ENCODE assay signal across 10 mouse cellular contexts in genomic region chr11:96885901-96886340, GRCm38 (mm10). TPM values are rescaled to one million over a fixed set of nuclear protein-coding genes. Genes with fewer than 3 reads are reported as not detected.
DNase-seq lines count a peak whose midpoint lies in the region; ATAC-seq and TF ChIP-seq lines count a peak whose summit lies in the region.
"Had no signal": no experiment of that assay in that cellular context is flagged by ENCODE, and none has a peak within 500 bp of the region (broad histone marks: within the 10 kb centered on the region; RNA-seq: fewer than 3 reads in every experiment).

No protein-coding gene starts in this region.

- peak; percentile 97 for DNase-seq in brain, embryonic 14.5 days (ENCODE audit: low read depth)
- DNase-seq in embryonic facial prominence, embryonic 11.5 days (ENCODE audit: low spot score), result no peak
- no peak for DNase-seq in adrenal gland, postnatal 25 days
- no peak for DNase-seq in cerebellum, adult 9-11 months
- DNase-seq in right cerebral cortex, postnatal 10 days (ENCODE audit: low spot score in 2 of 2), result no peak
- DNase-seq: heart, postnatal 4 days had no signal

- H3K27ac ChIP-seq in embryonic facial prominence, embryonic 11.5 days (replicated peaks; ENCODE audit: low read depth, low read length), result 0 out of 2 replicates have a peak overlapping the region, but pooled peaks have one; percentile 0
- peak overlapping the region; percentile 93 for H3K27ac ChIP-seq in hindbrain, embryonic 12.5 days
- H3K27ac ChIP-seq in midbrain, embryonic 15.5 days, result peak overlapping the region; percentile 79

- no peaks in the 10 kb centered on the region for H3K9me3 ChIP-seq in embryonic facial prominence, embryonic 11.5 days (replicated peaks; ENCODE audit: control insufficient read depth, low read length)
- H3K9me3 ChIP-seq in hindbrain, embryonic 12.5 days (replicated peaks), result no peaks in the 10 kb centered on the region
- H3K9me3 ChIP-seq in midbrain, embryonic 15.5 days, result no peaks in the 10 kb centered on the region

- H3K36me3 ChIP-seq in embryonic facial prominence, embryonic 11.5 days (replicated peaks; ENCODE audit: control insufficient read depth, insufficient read depth, low read depth, low read length), result no peaks in the 10 kb centered on the region
- H3K36me3 ChIP-seq in hindbrain, embryonic 12.5 days, result no peaks in the 10 kb centered on the region
- no peaks in the 10 kb centered on the region for H3K36me3 ChIP-seq in midbrain, embryonic 15.5 days (replicated peaks)

- H3K27me3 ChIP-seq in embryonic facial prominence, embryonic 11.5 days (ENCODE audit: control insufficient read depth, insufficient read depth, low read length), result no peaks in the 10 kb centered on the region
- H3K27me3 ChIP-seq in hindbrain, embryonic 12.5 days, result no peaks in the 10 kb centered on the region
- H3K27me3 ChIP-seq in midbrain, embryonic 15.5 days (replicated peaks), result no peaks in the 10 kb centered on the region

- no peak for TF ChIP-seq POLR2A in brain, embryonic 14.5 days (IDR thresholded peaks at IDR 0.05; ENCODE audit: borderline replicate concordance, extremely low read depth, insufficient read depth, insufficient read length, poor library complexity, severe bottlenecking)

- no peak for TF ChIP-seq CTCF in brain, embryonic 14.5 days (IDR thresholded peaks at IDR 0.05; ENCODE audit: borderline replicate concordance, extremely low read depth, insufficient read depth, insufficient read length)

- no peak overlapping the region; the same call in 1 of the 2 replicates for H3K9ac ChIP-seq in embryonic facial prominence, embryonic 11.5 days (replicated peaks; ENCODE audit: low read length)
- peak overlapping the region; percentile 46 for H3K9ac ChIP-seq in hindbrain, embryonic 12.5 days
- 0 out of 2 replicates have a peak overlapping the region, but pooled peaks have one; percentile 8 for H3K9ac ChIP-seq in midbrain, embryonic 15.5 days

- no peak overlapping the region for H3K4me3 ChIP-seq in embryonic facial prominence, embryonic 11.5 days (ENCODE audit: low read depth, low read length)
- H3K4me3 ChIP-seq in hindbrain, embryonic 12.5 days, result no peak overlapping the region
- H3K4me3 ChIP-seq in midbrain, embryonic 15.5 days, result no peak overlapping the region
- H3K4me3 ChIP-seq: myocyte had no signal

- WGBS in embryonic facial prominence, embryonic 11.5 days, result 8% methylated on average over 5 of the region's 5 CpGs
- 38% methylated on average over 5 of the region's 5 CpGs for WGBS in hindbrain, embryonic 12.5 days
- WGBS in midbrain, embryonic 15.5 days, result 10% methylated on average over 5 of the region's 5 CpGs

- H3K4me2 ChIP-seq in embryonic facial prominence, embryonic 11.5 days (ENCODE audit: low read depth, low read length), result no peak overlapping the region
- no peak overlapping the region for H3K4me2 ChIP-seq in hindbrain, embryonic 12.5 days (replicated peaks)
- H3K4me2 ChIP-seq in midbrain, embryonic 15.5 days, result peak overlapping the region; percentile 17; the same call in 1 of the 2 replicates
- H3K4me2 ChIP-seq: liver, embryonic 11.5 days had no signal

- peaks cover 5% of the 10 kb centered on the region; the same call in 1 of the 2 replicates for H3K4me1 ChIP-seq in embryonic facial prominence, embryonic 11.5 days (ENCODE audit: control insufficient read depth, insufficient read depth, low read length)
- H3K4me1 ChIP-seq in hindbrain, embryonic 12.5 days, result peaks cover 36% of the 10 kb centered on the region
- peaks cover 19% of the 10 kb centered on the region for H3K4me1 ChIP-seq in midbrain, embryonic 15.5 days

- ATAC-seq in embryonic facial prominence, embryonic 11.5 days (replicated peaks; ENCODE audit: insufficient number of reproducible peaks, low FRiP score, low TSS enrichment, low read depth), result peak; percentile 68
- peak; percentile 91 for ATAC-seq in hindbrain, embryonic 12.5 days (ENCODE audit: low FRiP score)
- ATAC-seq in midbrain, embryonic 15.5 days (replicated peaks), result 0 out of 2 replicates have a peak, but pooled peaks have one; percentile 54

RNA-seq across cellular contexts. Expression of gene Cdk5rap3, which starts 30.4 kb away (rescaled TPM):
- 71.6 and 83.7 TPM in 2 replicates for polyA plus RNA-seq in brain, embryonic 14.5 days (2012; rRNA removed)
- 76.0 and 76.2 TPM in 2 replicates for polyA plus RNA-seq in embryonic facial prominence, embryonic 11.5 days (2014; fragmentation: Nextera tagmentation; extraction: Ambion mirVana)
- 98.8 and 98.9 TPM in 2 replicates for polyA plus RNA-seq in hindbrain, embryonic 12.5 days (2016; fragmentation: Nextera tagmentation; extraction: Ambion mirVana)
- polyA plus RNA-seq in midbrain, embryonic 15.5 days (2015; fragmentation: Nextera tagmentation; extraction: Ambion mirVana), result 88.2 and 91.7 TPM in 2 replicates
- 50.1 and 62.8 TPM in 2 replicates for total RNA-seq in adrenal gland, postnatal 25 days (2021)

RNA-seq across cellular contexts. Expression of gene Copz2, which starts 36.3 kb away (rescaled TPM):
- 9.3 and 15.8 TPM in 2 replicates for polyA plus RNA-seq in brain, embryonic 14.5 days (2012; rRNA removed)
- 61.1 and 61.2 TPM in 2 replicates for polyA plus RNA-seq in embryonic facial prominence, embryonic 11.5 days (2014; fragmentation: Nextera tagmentation; extraction: Ambion mirVana)
- polyA plus RNA-seq in hindbrain, embryonic 12.5 days (2016; fragmentation: Nextera tagmentation; extraction: Ambion mirVana), result 56.5 and 60.7 TPM in 2 replicates
- polyA plus RNA-seq in midbrain, embryonic 15.5 days (2015; fragmentation: Nextera tagmentation; extraction: Ambion mirVana), result 19.9 and 20.5 TPM in 2 replicates
- total RNA-seq in adrenal gland, postnatal 25 days (2021), result 58.0 and 59.0 TPM in 2 replicates

RNA-seq across cellular contexts. Expression of gene Prr15l, which starts 42.0 kb away (rescaled TPM):
- 0.09 and 0.16 TPM in 2 replicates for polyA plus RNA-seq in brain, embryonic 14.5 days (2012; rRNA removed)
- 1.7 and 2.8 TPM in 2 replicates for polyA plus RNA-seq in embryonic facial prominence, embryonic 11.5 days (2014; fragmentation: Nextera tagmentation; extraction: Ambion mirVana)
- 0.53 and 1.5 TPM in 2 replicates for polyA plus RNA-seq in hindbrain, embryonic 12.5 days (2016; fragmentation: Nextera tagmentation; extraction: Ambion mirVana)
- polyA plus RNA-seq in midbrain, embryonic 15.5 days (2015; fragmentation: Nextera tagmentation; extraction: Ambion mirVana), result 0.17 and 0.30 TPM in 2 replicates
- total RNA-seq in adrenal gland, postnatal 25 days (2021), result 0.27 and 0.76 TPM in 2 replicates

RNA-seq across cellular contexts. Expression of gene Nfe2l1, which starts 56.2 kb away (rescaled TPM):
- 89.1 and 102 TPM in 2 replicates for polyA plus RNA-seq in brain, embryonic 14.5 days (2012; rRNA removed)
- polyA plus RNA-seq in embryonic facial prominence, embryonic 11.5 days (2014; fragmentation: Nextera tagmentation; extraction: Ambion mirVana), result 30.3 and 32.5 TPM in 2 replicates
- 82.8 and 88.2 TPM in 2 replicates for polyA plus RNA-seq in hindbrain, embryonic 12.5 days (2016; fragmentation: Nextera tagmentation; extraction: Ambion mirVana)
- polyA plus RNA-seq in midbrain, embryonic 15.5 days (2015; fragmentation: Nextera tagmentation; extraction: Ambion mirVana), result 80.9 and 81.2 TPM in 2 replicates
- total RNA-seq in adrenal gland, postnatal 25 days (2021), result 492 and 601 TPM in 2 replicates

RNA-seq across cellular contexts. Expression of gene Pnpo, which starts 57.9 kb away (rescaled TPM):
- 11.8 and 14.4 TPM in 2 replicates for polyA plus RNA-seq in brain, embryonic 14.5 days (2012; rRNA removed)
- 26.7 and 29.0 TPM in 2 replicates for polyA plus RNA-seq in embryonic facial prominence, embryonic 11.5 days (2014; fragmentation: Nextera tagmentation; extraction: Ambion mirVana)
- 21.5 and 22.5 TPM in 2 replicates for polyA plus RNA-seq in hindbrain, embryonic 12.5 days (2016; fragmentation: Nextera tagmentation; extraction: Ambion mirVana)
- 28.7 and 29.7 TPM in 2 replicates for polyA plus RNA-seq in midbrain, embryonic 15.5 days (2015; fragmentation: Nextera tagmentation; extraction: Ambion mirVana)
- 32.0 and 36.3 TPM in 2 replicates for total RNA-seq in adrenal gland, postnatal 25 days (2021)

Comparison
In these comparisons a context has a peak if more than half of its experiments do, and no peak if none do; other contexts are left out.
1. H3K27ac ChIP-seq: peak in every context shown above with its lines; median percentile 93 in hindbrain, embryonic 12.5 days; 79 in midbrain, embryonic 15.5 days; 0 in embryonic facial prominence, embryonic 11.5 days.